Mouse (Mus musculus) B cell, adult 67 days (primary cell): ENCODE data around the gene Nubp2. TPM values are rescaled to one million over a fixed set of nuclear protein-coding genes. Genes with fewer than 3 reads are reported as not detected.

ENCODE experiments used
- total RNA-seq, 2 experiments: library from RNA; stranded (reverse); gene quantifications; 4 replicates each; pipeline ENCODE4 v1.2.4; 2023

Gene Nubp2
- 10 to 100 TPM; 61.9 to 68.8 TPM for total RNA-seq

DNA sequence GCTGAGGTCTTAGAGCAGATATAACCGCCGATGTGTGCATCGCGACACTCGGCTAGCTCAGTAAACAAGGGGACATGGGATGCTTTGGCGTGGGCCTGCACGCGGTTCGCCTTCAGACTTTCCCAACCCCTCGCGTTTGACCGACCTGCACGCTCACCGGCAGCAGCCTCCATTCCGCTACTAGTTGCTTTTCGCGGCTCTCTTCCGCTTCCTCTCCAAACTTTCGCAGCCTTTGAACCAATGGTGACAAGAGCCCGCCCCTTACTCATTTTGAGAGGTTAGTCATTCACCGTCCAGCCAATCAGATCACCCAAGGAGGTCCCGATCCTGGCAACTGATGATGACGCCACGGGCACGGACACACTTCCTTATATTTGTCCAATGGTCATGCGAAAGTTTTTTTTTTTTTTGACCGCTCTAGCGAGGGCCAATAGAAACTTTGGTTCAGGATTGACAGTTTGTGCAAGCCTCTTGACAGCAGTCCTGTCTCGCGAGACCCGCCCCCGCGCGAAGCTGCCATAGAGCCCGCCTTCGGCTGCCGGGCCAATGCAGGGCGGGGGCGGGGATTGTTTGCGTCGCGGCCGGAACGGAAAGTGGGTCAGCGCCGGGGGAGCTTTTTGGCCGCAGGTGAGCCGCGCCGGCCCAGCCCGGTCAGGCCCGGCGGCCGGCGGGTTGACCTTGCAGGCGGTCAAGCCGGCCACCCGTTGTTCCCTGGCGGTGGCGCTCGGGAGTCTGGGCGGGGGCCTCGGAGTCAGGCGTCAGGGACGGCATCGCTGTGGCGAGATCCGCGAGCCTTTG, at the start of gene Nubp2, which contains the start of gene Spsb3:
Gene Nubp2, minus strand, starts transcription at position 216 of the 798 bp plus-strand sequence.
Gene Spsb3, plus strand, starts transcription at position 510 of the 798 bp plus-strand sequence.

DNA sequence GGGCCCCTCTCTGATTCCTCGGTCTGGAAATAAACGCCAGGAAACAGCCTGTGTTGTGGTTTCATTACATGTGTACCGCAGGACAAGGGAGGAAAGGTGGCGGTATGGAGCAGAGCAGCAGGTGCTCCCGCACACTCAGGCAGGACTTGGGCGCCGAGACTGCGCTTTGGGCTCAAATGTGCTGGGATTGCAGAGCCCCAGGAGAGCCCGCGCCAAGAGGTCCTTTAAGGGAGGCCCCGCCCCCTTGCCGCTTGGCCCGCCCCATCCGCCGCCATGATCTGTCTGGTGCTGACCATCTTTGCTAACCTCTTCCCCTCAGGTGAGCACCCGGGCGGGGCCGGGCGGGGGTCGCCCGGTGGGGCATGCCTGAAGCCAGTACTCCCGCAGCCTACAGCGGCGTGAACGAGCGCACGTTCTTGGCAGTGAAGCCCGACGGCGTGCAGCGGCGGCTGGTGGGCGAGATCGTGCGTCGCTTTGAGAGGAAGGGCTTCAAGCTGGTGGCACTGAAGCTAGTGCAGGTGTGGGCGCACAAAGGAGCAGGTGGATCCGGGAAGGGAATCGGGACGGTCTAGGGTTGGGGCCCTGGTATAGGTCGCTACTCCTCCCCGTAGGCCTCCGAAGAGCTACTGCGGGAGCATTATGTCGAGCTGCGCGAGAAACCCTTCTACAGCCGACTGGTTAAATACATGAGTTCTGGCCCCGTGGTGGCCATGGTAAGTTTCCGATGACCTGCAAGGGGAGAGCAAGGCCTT, 10.3 kb upstream of the Nubp2 start, which contains the start of gene Nme3:
Gene Nme3, plus strand, starts transcription at position 260 of the 752 bp plus-strand sequence.

DNA sequence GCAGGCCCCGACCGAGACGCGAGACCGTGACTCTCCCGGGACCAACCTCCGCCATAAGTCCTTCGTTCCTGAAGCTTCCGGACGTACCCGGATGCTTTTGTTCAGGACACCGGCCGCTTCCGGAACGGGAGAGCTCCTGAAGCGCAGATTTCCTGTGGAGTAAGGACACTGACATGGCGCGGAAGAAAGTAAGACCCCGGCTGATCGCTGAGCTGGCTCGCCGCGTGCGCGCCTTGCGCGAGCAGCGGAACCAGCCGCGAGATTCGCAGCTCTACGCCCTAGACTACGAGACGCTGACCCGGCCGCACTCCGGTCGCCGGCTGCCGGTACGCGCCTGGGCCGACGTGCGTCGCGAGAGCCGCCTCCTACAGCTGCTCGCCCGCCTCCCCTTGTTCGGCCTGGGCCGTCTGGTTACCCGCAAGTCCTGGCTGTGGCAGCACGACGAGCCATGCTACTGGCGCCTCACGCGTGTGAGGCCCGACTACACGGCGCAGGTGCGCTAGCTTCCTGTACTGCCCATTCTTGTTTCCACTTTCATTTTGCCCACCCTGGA, 8.9 kb upstream of the Nubp2 start, which contains the start of the genes Eme2 and Mrps34:
Gene Eme2, minus strand, starts transcription at position 93 of the 553 bp plus-strand sequence.
Gene Mrps34, plus strand, starts transcription at position 122 of the 553 bp plus-strand sequence.

DNA sequence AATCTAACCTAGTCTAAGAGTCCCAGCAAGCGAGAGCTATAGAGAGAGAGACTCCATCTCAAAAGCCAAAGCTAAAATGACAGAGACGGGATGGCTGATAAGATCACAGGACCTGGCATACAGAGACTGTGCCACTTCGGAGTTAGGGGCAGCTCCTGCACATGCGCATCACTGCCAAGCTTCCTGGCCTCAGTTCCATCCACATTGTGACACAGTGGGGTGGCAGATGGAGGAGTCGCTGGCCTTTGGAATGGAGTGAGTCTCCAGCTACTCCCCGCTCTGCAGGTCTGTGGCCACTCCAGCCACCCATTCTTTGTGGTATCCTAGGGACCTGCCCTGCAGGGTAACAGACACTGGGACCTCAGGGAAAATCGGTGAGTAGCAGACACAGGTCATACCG, 20.4 kb downstream of the Nubp2 start, which contains the start of gene Igfals:
Gene Igfals, plus strand, starts transcription at position 222 of the 400 bp plus-strand sequence.

DNA sequence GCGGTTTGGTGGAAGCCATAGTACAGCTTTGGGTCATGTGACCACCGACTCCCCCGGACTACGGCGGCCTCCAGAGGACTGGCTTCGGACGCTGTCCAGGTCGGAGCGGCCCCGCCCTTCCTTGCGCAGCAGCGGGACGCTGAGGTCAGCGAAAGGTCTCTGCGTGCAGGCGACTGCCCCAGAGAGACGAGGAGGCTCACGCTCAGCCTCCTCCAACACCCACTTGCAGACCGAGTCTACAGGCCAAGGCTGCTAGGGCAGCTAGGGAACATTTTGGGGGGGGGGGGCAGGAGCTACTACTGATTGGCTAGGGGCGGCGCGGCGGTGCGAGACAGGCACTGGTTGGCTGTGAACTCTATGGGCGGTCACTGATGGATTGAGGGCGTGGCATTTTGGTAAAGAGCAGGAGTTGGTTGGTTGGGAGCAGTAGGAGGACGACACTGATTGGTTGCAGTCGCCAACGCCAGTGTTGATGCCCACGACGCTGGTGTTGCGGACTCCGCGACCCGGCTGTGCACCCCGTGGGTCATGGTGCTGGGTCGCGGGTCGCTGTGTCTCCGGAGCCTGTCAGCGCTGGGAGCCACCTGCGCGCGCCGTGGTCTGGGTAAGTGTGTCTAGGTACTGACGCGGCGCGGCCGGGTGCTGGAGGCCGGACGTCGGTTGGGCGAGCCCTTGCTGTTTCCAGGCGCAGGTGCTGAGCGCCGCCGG, 35.9 kb downstream of the Nubp2 start, which contains the start of gene Fahd1:
Gene Fahd1, minus strand, starts transcription at position 300 of the 708 bp plus-strand sequence.

DNA sequence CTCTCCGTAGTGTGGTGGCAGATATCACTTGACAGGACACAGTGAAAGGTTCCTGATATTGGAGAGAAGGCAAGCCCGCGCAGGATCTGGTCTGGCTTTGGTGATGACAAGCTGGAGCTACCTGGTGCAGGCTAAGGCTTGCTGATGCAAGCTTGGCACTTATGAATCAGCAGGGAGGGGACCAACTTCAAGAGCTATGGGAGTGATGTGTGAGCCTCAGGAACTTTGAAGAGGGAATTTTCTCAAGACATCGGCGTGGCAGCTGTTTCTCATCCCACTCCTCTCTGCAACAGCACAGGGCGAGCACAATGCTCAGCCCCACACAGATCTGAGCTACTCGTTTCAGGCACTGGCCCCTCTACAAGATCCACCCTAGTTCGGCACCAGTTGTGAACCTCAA, 46.3 kb downstream of the Nubp2 start, which contains the start of gene Hagh:
Gene Hagh, plus strand, starts transcription at position 302 of the 400 bp plus-strand sequence.

Other genes starting within 250 kb of the Nubp2 start
- gene Slc9a3r2, start 236.0 kb downstream of the Nubp2 start, total RNA-seq: under 1 TPM in 1 of 2 experiments, not detected in 1; 0.30 TPM
- not detected for gene Npw, start 227.9 kb downstream of the Nubp2 start, total RNA-seq
- gene Zfp598, start 216.7 kb downstream of the Nubp2 start, total RNA-seq: 10 to 100 TPM; 60.3 to 60.7 TPM
- gene Syngr3, start 196.4 kb downstream of the Nubp2 start, total RNA-seq: under 1 TPM in 1 of 2 experiments, not detected in 1; 0.50 TPM
- 10 to 100 TPM; 15.8 to 17.5 TPM for gene Gfer, start 190.2 kb downstream of the Nubp2 start, total RNA-seq
- 1 to 10 TPM; 5.5 to 7.4 TPM for gene Noxo1, start 190.1 kb downstream of the Nubp2 start, total RNA-seq
- gene Tbl3, start 178.7 kb downstream of the Nubp2 start, total RNA-seq: 10 to 100 TPM; 30.5 to 32.5 TPM
- gene Rnf151, start 168.3 kb downstream of the Nubp2 start, total RNA-seq: not detected
- gene Rps2, start 168.2 kb downstream of the Nubp2 start, total RNA-seq: 1,000 to 10,000 TPM; 1,102 to 1,132 TPM
- gene Ndufb10, start 161.9 kb downstream of the Nubp2 start, total RNA-seq: 10 to 100 TPM; 67.1 to 79.0 TPM
- not detected for gene Rpl3l, start 158.5 kb downstream of the Nubp2 start, total RNA-seq
- gene Msrb1, start 149.7 kb downstream of the Nubp2 start, total RNA-seq: 10 to 100 TPM; 31.6 to 34.3 TPM
- gene Hs3st6, start 133.4 kb downstream of the Nubp2 start, total RNA-seq: not detected
- not detected for gene Meiob, start 82.1 kb downstream of the Nubp2 start, total RNA-seq
- 10 to 100 TPM; 29.9 to 32.6 TPM for gene Hagh, start 46.2 kb downstream of the Nubp2 start, total RNA-seq
- gene Fahd1, start 36.0 kb downstream of the Nubp2 start, total RNA-seq: 1 to 10 TPM; 1.8 to 2.6 TPM
- gene Igfals, start 20.4 kb downstream of the Nubp2 start, total RNA-seq: 1 to 10 TPM in 1 of 2 experiments, under 1 TPM in 1; 0.80 to 1.3 TPM
- 10 to 100 TPM; 36.0 to 40.1 TPM for gene Spsb3, start 294 bp upstream of the Nubp2 start, total RNA-seq
- 10 to 100 TPM; 68.9 to 86.2 TPM for gene Eme2, start 8.7 kb upstream of the Nubp2 start, total RNA-seq
- gene Mrps34, start 8.8 kb upstream of the Nubp2 start, total RNA-seq: 10 to 100 TPM; 25.7 to 31.4 TPM
- 10 to 100 TPM; 31.9 to 34.5 TPM for gene Nme3, start 10.2 kb upstream of the Nubp2 start, total RNA-seq
- gene Mapk8ip3, start 50.6 kb upstream of the Nubp2 start, total RNA-seq: 100 to 1,000 TPM; 234 to 243 TPM
- gene Jpt2, start 74.3 kb upstream of the Nubp2 start, total RNA-seq: 10 to 100 TPM; 40.5 to 45.8 TPM
- gene Cramp1l, start 129.4 kb upstream of the Nubp2 start, total RNA-seq: 10 to 100 TPM; 36.0 to 42.6 TPM
- 10 to 100 TPM; 63.5 to 65.4 TPM for gene Ift140, start 129.7 kb upstream of the Nubp2 start, total RNA-seq
- gene Tmem204, start 197.2 kb upstream of the Nubp2 start, total RNA-seq: not detected
- gene Telo2, start 229.6 kb upstream of the Nubp2 start, total RNA-seq: 10 to 100 TPM; 42.1 to 47.6 TPM
- gene Ptx4, start 234.4 kb upstream of the Nubp2 start, total RNA-seq: not detected
- gene Clcn7, start 247.0 kb upstream of the Nubp2 start, total RNA-seq: 10 to 100 TPM; 39.5 to 41.6 TPM